Mouse (Mus musculus): ENCODE data around the gene Cstb.

Cstb gene

DNA sequence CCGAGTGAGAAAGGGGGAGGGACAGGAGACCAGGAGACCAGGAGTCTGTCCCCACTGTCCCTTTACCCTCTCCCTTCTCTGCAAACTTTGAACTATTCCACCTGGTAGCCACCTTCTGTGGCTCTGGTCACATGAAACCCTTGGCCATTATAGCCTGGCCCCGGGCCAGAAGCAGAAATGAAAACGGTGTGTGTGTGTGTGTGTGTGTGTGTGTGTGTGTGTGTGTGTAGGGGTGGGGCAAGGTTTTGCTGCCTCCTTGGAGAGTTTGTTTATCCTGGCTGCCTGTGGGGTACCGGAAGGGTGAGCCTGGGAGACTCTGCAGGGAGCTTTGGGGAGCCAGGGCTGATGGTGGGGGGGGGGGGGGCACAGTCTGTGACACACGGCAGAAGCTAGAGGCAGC, 35.0 kb downstream of the Cstb start:
- no peak for DNase-seq (ENCODE audit: low spot score in 2 of 2)

DNA sequence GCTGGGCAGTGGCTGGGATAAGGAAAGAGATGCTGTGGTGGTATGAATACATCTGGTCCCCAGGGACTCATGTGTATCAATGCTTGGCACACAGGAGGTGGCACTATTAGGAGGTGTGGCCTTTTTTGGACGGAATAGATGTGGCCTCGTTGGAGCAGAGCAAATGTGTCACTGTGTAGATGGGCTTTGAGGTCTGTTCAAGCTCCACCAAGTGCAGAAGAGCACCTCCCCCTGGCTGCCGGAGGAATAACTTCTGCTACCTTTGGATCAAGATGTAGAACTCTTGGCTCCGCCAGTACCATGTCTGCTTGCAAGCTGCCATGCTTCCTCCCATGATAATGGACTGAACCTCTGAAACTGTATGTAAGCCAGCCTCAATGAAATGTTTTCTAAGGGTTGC, 36.3 kb downstream of the Cstb start:
- no peak for DNase-seq (ENCODE audit: low spot score in 2 of 2)

DNA sequence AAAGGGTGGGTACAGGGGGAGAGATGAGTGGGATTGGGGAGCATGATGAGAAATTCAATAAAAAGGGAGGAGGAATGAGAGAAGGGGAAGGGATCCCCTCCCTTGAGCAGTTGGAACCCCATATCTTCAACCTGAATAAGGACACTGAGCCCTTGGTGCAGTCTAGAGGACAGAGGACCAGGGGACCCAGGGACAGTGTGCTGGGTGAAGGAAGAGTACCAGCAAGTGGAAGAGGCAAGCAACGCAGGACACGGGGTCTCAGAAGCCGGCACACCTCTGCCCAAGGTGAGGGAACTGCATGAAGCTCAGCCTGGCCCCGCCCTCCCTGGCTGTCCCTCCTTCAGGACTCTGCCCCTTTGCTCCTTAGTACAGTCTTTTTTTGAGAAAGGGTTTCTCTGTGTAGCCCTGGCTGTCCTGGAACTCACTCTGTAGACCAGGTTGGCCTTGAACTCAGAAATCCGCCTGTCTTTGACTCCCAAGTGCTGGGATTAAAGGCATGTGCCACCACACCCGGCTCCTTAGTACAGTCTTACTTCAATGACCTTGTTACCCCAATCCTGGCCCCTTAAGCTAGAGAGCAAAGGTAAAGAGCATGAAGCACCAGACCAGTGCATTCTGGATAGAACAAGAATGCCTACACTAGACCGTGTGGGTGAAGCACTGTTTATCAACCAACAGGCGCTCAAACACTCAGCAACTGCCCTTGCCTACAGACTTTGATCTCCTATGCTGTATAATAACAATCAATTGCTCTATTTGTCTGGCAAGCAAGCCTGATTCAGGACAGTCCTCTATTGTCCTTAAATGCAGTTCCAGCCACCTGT, 37.7 kb downstream of the Cstb start:
- no peak for DNase-seq (ENCODE audit: low spot score in 2 of 2)

DNA sequence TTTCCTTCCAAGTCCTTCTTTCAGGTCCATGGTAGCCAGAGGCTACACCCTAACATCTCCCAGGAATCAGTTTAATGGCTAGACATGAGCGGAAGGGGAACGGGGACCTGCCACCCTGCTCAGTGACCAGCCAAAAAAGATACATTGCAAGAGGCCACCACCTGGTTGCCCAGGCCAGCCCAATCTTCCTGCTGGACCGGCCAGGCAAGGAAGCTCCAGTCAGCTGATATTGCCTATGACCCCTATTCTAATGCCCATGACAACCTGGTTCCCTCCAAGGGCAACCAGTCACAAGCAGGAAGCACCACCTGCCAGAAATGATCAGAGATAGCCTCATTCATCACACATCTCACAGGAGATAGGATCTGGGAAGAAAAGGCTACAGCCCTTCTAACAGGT, 38.3 kb downstream of the Cstb start:
- DNase-seq (ENCODE audit: low spot score in 2 of 2) = no peak

DNA sequence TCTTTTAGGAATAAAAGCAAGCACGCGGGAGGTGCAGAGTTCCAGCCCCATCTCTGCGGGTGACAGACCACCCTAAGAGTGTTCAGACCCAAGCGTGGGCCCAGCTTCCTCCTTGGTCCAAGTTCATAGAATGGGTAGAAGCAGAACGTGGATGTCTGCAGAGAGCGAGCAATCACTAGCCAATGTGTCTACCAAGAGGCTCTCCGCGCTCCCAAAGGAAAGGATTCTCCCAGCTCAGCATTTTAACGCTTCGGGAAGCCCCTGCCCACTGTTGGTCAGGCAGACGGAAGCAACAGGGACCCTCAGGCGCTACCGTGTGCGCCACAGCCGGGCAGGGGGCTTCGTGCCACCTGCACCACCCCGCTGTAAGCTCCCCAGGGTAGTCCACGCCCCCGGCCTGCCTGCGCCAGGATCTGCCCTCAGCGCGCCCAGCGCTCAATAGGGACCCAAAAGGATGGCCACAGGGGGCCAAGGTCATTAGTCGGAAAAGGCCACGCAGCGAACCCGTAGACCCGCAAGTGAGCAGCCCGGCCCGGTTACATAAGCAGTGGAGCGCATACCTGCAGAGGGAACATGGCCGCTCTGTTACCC, 38.8 kb downstream of the Cstb start:
- no peak for DNase-seq (ENCODE audit: low spot score in 2 of 2)

DNA sequence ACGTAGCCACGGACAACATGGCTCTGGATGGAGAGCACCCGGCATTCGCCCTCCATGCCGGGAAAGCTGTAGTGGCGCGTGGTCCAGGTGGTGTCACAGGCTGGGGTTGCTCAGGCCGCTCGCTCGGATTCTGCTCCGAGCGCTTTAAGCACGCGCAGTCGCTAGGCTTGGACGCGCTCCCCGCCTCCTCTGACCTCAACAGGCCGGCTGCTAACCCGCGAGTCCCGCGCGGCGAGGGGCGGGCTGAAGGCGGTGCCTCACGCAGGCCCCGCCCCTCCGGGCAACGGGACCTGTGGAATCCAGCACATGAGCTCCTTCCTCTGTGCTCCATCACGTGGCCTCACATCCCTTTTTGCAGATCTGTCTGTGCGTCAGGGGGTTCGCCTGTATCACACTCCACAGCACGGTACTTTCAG, 39.3 kb downstream of the Cstb start, which contains the start of gene Pdxk:
Gene Pdxk, minus strand, starts transcription at position 184 of the 416 bp plus-strand sequence.
- DNase-seq (ENCODE audit: low spot score in 2 of 2) = peak; percentile 86 to 91

DNA sequence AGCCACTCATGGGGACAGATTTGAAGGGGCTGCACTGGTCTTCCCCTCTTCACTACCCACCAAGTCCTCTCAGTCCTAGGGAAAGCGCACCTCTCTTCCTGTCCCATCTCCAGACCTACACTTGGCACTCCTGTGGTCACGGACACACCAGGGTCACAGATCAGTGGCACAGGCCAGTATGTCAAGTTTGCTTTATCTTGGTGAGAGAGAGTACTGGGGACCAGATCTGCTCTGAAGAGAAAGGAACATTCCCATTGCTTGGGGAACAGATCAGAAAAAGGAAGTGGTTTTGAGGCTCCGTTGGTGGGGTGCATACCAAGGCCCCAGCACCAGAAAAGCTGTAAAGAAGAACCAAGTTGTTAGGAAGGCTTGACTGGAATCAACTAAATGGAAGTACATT, 40.0 kb downstream of the Cstb start:
- DNase-seq (ENCODE audit: low spot score in 2 of 2) = no peak

DNA sequence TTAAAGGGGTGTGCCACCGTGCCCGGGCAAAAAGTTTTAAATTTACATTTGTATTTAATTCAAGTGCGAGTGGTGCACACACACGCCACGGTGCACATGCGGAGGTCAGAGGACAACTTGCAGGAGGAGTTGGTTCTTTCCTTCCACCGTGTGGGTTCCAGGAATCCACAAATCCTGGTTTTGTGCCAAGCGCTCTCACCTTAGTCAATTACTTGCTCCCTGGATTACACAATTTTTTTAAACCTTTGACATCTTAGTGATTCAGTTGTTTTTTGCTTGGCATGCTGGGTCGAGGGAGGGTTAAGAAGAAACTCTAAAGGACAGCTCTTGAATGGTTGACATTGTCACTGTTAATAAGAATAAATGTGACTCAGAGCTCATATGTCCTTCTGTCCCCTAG, 41.2 kb downstream of the Cstb start:
- DNase-seq (ENCODE audit: low spot score in 2 of 2) = no peak

DNA sequence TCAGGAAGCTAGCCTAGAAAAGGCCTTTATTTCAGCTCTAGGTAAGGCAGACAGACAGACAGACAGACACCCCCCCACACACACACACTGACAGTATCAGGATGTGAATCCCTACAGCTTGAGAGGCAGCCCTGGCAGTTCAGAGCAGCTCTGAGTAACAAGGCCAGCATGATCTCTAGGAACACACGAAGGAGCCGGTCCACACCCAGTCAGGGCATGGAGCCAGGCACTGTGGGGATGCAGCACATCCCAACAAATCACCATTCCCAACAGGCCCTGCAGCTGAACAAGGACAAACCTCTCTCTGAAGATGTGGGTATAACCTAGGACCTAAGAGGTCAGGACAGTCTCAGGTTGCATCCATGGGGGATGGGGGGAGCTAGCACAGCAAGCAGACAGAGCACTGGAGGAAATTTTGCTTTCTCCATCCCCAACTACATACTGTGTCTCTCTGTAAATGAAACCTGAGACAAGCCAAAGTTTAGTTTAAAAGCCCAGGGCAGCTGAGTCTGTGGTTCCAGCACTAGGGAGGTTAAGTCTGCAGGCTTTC, 42.4 kb downstream of the Cstb start:
- no peak for DNase-seq (ENCODE audit: low spot score in 2 of 2)

DNA sequence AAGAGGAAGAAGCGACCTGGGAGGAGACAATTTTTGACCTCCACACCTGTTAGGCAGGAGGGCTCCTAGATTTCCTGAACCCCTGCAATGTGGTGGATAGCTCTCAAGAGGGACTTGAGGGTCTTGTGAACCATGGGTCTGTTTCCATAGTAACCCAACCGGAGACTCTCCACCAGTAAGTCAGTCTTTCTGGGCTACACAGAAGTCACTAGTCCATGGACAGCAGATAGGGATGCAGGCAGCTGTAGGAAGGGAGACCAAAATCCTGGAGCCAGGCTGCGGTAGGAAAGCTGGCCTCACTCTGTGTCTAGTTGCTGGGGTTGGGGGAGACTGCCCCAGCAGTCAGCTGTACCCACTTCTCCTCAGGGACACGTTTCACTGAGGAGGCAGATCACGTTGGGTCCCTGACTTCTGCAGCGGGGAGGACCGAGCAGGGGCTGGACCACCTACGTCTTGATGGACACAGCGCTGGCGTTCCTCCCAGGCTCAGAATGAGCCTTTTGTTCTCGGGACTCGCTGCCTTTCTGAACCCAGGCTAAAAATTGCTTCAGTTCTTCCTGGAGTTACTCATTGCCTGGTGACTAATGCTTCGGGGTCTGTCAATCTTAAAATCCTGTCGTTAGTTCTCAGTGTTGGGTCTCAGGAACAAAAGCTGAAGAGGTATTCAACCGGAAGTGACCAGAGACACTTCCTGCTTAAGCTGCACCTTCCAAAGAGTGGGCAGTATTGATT, 45.3 kb downstream of the Cstb start:
- DNase-seq (ENCODE audit: low spot score in 2 of 2) = no peak

DNA sequence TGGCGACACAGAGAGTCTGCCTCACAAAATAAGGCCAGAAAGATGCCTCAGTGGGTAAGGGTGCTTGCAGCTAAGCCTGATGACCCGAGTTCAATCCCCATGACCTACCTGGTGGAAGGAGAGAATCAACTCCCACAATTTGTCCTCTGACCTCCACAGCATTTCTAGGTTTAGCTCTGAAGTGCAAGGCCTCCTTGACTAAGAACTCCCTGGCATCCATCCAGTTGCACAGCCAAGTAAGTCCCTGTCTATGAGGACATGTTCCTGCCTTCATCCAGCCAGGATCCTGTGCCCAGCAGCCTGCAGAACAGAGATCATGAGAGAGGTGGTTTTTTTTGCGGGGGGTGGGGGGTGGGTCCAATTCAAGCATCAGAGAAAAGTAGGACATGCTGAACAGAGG, 46.6 kb downstream of the Cstb start:
- no peak for DNase-seq (ENCODE audit: low spot score in 2 of 2)

DNA sequence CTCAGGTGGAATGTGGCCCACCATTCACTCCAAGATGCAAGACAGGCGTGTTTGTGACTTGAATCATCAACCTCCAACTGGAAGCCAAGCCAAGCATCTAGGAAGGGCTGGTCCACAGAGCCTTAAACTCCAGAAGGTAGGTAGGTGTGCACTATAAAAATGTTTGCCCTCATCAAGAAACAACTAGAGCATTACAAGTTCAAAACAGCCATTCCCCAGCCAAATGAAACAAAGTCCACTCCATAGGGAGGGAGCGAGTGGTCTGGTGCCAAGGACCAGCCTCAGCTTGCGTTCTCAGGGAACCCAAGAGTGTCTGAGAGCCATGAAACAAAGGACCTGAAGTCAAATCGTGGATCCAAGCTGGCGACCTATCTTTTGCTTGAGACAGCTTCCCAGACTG, 48.0 kb downstream of the Cstb start:
- DNase-seq (ENCODE audit: low spot score in 2 of 2) = no peak

DNA sequence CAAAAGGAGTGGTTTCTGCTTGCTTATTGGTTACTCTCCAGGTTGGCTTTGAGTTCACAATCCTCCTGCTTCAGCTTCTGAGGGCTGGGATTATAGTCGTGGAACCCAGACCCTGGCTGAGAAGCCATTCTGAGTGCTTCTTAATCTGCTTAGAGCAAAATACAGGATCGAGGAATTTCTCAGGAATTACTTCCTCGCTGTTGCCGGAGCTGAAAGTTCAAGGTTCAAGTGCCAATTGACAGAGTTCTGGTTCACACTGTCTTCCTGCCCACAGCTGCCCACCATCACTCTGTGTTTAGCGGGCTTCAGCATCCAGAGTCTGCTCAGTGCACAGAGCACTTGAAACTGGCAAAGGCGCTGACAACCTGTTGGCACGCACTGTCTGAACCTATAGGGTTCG, 49.3 kb downstream of the Cstb start:
- no peak for DNase-seq (ENCODE audit: low spot score in 2 of 2)

DNA sequence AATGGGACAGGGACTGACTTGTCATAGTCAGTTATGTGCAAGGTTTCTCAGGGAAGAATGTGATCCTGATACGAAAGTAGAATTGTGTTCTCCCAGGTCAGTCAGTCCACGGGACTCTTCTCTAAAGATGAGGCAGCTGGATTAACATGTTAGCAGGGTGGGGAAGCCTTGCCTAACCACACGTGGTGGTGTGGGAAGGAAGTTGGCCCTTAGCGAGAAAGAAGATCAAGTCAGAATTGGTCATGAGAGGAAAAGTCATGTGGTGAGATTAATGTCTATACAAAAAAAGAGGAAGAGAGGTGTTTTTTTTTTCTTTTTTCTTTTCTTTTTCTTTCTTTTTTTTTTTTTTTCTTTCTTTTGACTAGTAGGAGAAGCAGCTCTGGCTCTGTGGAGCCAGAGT, 51.4 kb downstream of the Cstb start:
- no peak for DNase-seq (ENCODE audit: low spot score in 2 of 2)
